Mouse (Mus musculus): ENCODE measurements around the gene Fam228b.

GRCm38 (mm10) chr12:4813636-4814035 lies 44.6 kb upstream of the Fam228b start:
- TF ChIP-seq CTCF (conservative IDR thresholded peaks at IDR 0.05; ENCODE audit: insufficient read depth, insufficient read length, low read depth, low read length) (no peak), POLR2A (IDR thresholded peaks at IDR 0.05; ENCODE audit: low read depth, low read length) (no peak)
